Mouse (Mus musculus) liver, postnatal 0 days (tissue): ENCODE measurements around the gene Gm10447.

Experiments
- CTCF ChIP-seq: sonication (generic); IDR thresholded peaks from 2 replicates; pipeline ENCODE4 v1.5.1; 2016; ENCODE audit warnings: antibody characterized with exemption, low read depth
- EP300 ChIP-seq: IDR thresholded peaks from 2 replicates; pipeline ENCODE4 v1.6.1; 2016; ENCODE audit warnings: antibody characterized with exemption, low read depth, mild to moderate bottlenecking

- TF ChIP-seq CTCF (no peak; the same call in 1 of the 2 replicates), EP300 (peak; percentile 83)
Measured at GRCm38 (mm10) chr11:53430670-53431346, 26.1 kb downstream of the Gm10447 start, which contains the start of the genes Uqcrq and Gdf9.
